Mouse (Mus musculus) activated CD4-positive, CD25-positive, alpha-beta regulatory T cell, adult 9 weeks (primary cell): ENCODE measurements around the gene Mfsd6. TPM values are rescaled to one million over a fixed set of nuclear protein-coding genes. Genes with fewer than 3 reads are reported as not detected.

ENCODE experiments used
- polyA plus RNA-seq: library from polyadenylated mRNA; unstranded; fragments of 100-300 nt; shearing (Covaris generic); gene quantifications from one replicate; pipeline ENCODE4 v1.2.1, GENCODE M21; 2017

The Mfsd6 gene
- polyA plus RNA-seq = 2.8 TPM

GRCm38 (mm10) chr1:52727056-52727900 lies at the start of gene Mfsd6:
Gene Mfsd6, minus strand, starts transcription at chr1:52727462.

DNA sequence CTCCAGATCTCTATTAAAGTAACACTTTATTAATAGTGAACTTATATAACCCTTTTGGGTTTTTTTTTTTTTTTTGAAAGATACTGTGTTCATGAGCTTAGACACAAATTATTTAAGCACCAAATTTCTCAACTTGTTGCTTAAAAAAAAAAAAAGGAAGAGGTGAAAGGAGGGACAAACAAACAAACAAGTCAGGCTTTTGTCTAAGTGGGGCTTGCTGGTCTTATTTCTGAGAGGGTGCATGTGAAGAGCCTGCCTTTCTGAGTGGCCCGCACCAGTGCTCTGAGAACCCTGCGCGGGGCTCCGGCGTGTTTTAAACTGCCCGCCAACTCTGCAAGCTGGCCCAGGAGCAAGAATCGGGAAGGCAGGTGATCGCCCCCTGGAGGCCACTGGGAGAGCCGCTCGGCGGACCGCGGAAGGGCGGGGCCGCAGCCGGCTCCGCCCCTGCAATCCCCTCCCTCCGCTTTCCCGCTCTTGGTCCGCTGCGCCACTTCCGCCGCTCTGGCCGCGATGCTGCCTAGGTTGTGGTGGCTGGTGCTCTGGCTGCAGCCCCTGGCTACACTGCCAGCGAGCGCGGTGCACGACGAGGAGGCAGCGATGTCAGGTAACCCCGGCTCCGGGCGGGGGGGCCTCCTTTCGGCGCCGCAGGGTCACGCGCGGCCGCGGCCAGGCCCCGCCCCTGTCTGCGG lies 96.9 kb downstream of the Mfsd6 start, which contains the start of gene Nemp2:
Gene Nemp2 (plus strand): TSS at position 456 of the 689 bp plus-strand sequence.

Other genes with a start within 250 kb of the Mfsd6 start
- gene Nab1, start 226.8 kb downstream of the Mfsd6 start, polyA plus RNA-seq = 17.3 TPM
- 39.9 TPM for gene Nemp2, start 96.8 kb downstream of the Mfsd6 start, polyA plus RNA-seq
- 134 TPM for gene Inpp1, start 90.2 kb upstream of the Mfsd6 start, polyA plus RNA-seq
- 25.3 TPM for gene Hibch, start 117.5 kb upstream of the Mfsd6 start, polyA plus RNA-seq